Mouse (Mus musculus): Measurements from ENCODE around the gene Tsga10. TPM values are rescaled to one million over a fixed set of nuclear protein-coding genes. Genes with fewer than 3 reads are reported as not detected.

The Tsga10 gene
- polyA plus RNA-seq, 1 experiment from 2014 or later = 5.0 TPM

- TF ChIP-seq EP300 (IDR thresholded peaks at IDR 0.05) = no peak
- no peak for TF ChIP-seq CTCF (IDR thresholded peaks at IDR 0.05)
- DNase-seq (ENCODE audit: low spot score) (peak; percentile 40), ATAC-seq (peak; percentile 33; the same call in 1 of the 2 replicates)
These were observed 156.5 kb downstream of the Tsga10 start for GRCm38 (mm10) chr1:37709736-37710135.

GRCm38 (mm10) chr1:37708270-37708955, 157.8 kb downstream of the Tsga10 start:
- Histone ChIP-seq H3K27me3 (replicated peaks; ENCODE audit: insufficient read depth, low read length) (no peaks in the 10 kb centered on the region), H3K27ac (ENCODE audit: low read length) (no peak overlapping the region), H3K4me1 (ENCODE audit: insufficient read depth, low read depth, low read length) (no peaks in the 10 kb centered on the region), H3K9ac (replicated peaks; ENCODE audit: low read depth) (no peak overlapping the region), H3K36me3 (ENCODE audit: insufficient read depth, low read length) (no peaks in the 10 kb centered on the region), H3K4me2 (replicated peaks; ENCODE audit: low read depth, low read length) (no peak overlapping the region), H3K9me3 (ENCODE audit: low read length) (no peaks in the 10 kb centered on the region), H3K4me3 (ENCODE audit: low read depth, low read length) (no peak overlapping the region)
- no peak for TF ChIP-seq EP300 (IDR thresholded peaks at IDR 0.05)
- TF ChIP-seq CTCF (IDR thresholded peaks at IDR 0.05) = peak; percentile 44
- WGBS = 86% methylated on average over 6 of the region's 6 CpGs
- ATAC-seq (no peak), DNase-seq (ENCODE audit: low spot score) (no peak)

More at GRCm38 (mm10) chr1:37709736-37710135, 156.5 kb downstream of the Tsga10 start:
- H3K27me3 ChIP-seq (replicated peaks; ENCODE audit: insufficient read depth, low read length) = no peaks in the 10 kb centered on the region
- H3K4me3 ChIP-seq (ENCODE audit: low read depth, low read length) = no peak overlapping the region
- H3K36me3 ChIP-seq (ENCODE audit: insufficient read depth, low read length) = no peaks in the 10 kb centered on the region
- no peak overlapping the region for H3K9ac ChIP-seq (replicated peaks; ENCODE audit: low read depth)
- H3K9me3 ChIP-seq (ENCODE audit: low read length) = no peaks in the 10 kb centered on the region
- WGBS = 55% methylated on average over 8 of the region's 8 CpGs
- no peak overlapping the region for H3K27ac ChIP-seq (ENCODE audit: low read length)
- H3K4me1 ChIP-seq (ENCODE audit: insufficient read depth, low read depth, low read length) = no peaks in the 10 kb centered on the region
- H3K4me2 ChIP-seq (replicated peaks; ENCODE audit: low read depth, low read length) = no peak overlapping the region

Other genes with a start within 250 kb of the Tsga10 start
- 9.2 TPM in 2 replicates for gene 2010300C02Rik, start 146.3 kb downstream of the Tsga10 start, polyA plus RNA-seq (2015; fragmentation: Nextera tagmentation; extraction: Ambion mirVana)
- 5.0 and 6.6 TPM in 2 replicates for gene Lipt1, start 5.3 kb upstream of the Tsga10 start, polyA plus RNA-seq (2015; fragmentation: Nextera tagmentation; extraction: Ambion mirVana)
- gene Mitd1, start 24.0 kb upstream of the Tsga10 start, polyA plus RNA-seq (2015; fragmentation: Nextera tagmentation; extraction: Ambion mirVana) = 21.6 and 26.1 TPM in 2 replicates
- 165 and 174 TPM in 2 replicates for gene Mrpl30, start 24.0 kb upstream of the Tsga10 start, polyA plus RNA-seq (2015; fragmentation: Nextera tagmentation; extraction: Ambion mirVana)
- gene Lyg2, start 50.1 kb upstream of the Tsga10 start, polyA plus RNA-seq (2015; fragmentation: Nextera tagmentation; extraction: Ambion mirVana) = not detected in 2 replicates
- gene Lyg1, start 91.3 kb upstream of the Tsga10 start, polyA plus RNA-seq (2015; fragmentation: Nextera tagmentation; extraction: Ambion mirVana) = not detected in 2 replicates
- gene Txndc9, start 131.5 kb upstream of the Tsga10 start, polyA plus RNA-seq (2015; fragmentation: Nextera tagmentation; extraction: Ambion mirVana) = 93.3 and 101 TPM in 2 replicates
- gene Eif5b, start 131.6 kb upstream of the Tsga10 start, polyA plus RNA-seq (2015; fragmentation: Nextera tagmentation; extraction: Ambion mirVana) = 16.0 and 18.6 TPM in 2 replicates

All from lung, postnatal 0 days (tissue).